Mouse (Mus musculus) CH12.LX (cell line): Measurements from ENCODE around the gene Pmch.

Experiments used
- CHD2 ChIP-seq: IDR thresholded peaks from 2 replicates; pipeline ENCODE4 v1.6.1; 2011; ENCODE audit warnings: low read length, improper control_type of control experiment
- CTCF ChIP-seq, 2 experiments: IDR thresholded peaks in 1 of 2; conservative IDR thresholded peaks in 1 of 2; 2 replicates each; pipeline ENCODE4 v1.5.1; 2011 to 2012; ENCODE audit warnings: low read depth in 2 of 2, low read length in 2 of 2, improper control_type of control experiment in 1 of 2, inconsistent platforms in 1 of 2, mild to moderate bottlenecking in 1 of 2, moderate library complexity in 1 of 2
- GABPA ChIP-seq: IDR thresholded peaks from 2 replicates; pipeline ENCODE4 v1.6.1; 2012; ENCODE audit warnings: low read depth, low read length, improper control_type of control experiment, inconsistent platforms; ENCODE audit not compliant: insufficient replicate concordance
- POLR2A ChIP-seq: IDR thresholded peaks from 2 replicates; pipeline ENCODE4 v1.6.1; 2011; ENCODE audit warnings: low read depth, mild to moderate bottlenecking, improper control_type of control experiment, low read length
- TBP ChIP-seq: conservative IDR thresholded peaks from 2 replicates; pipeline ENCODE4 v1.6.1; 2011; ENCODE audit warnings: low read depth, low read length, improper control_type of control experiment
- USF2 ChIP-seq: conservative IDR thresholded peaks from 2 replicates; pipeline ENCODE4 v1.6.1; 2011; ENCODE audit warnings: low read depth, low read length, improper control_type of control experiment
- ZC3H11A ChIP-seq: IDR thresholded peaks from 2 replicates; pipeline ENCODE4 v1.6.1; 2012; ENCODE audit warnings: low read depth, mild to moderate bottlenecking, inconsistent platforms, low read length, improper control_type of control experiment
- ZNF384 ChIP-seq: IDR thresholded peaks from 2 replicates; pipeline ENCODE4 v1.6.1; 2012; ENCODE audit warnings: low read depth, low read length, improper control_type of control experiment, inconsistent platforms

DNA sequence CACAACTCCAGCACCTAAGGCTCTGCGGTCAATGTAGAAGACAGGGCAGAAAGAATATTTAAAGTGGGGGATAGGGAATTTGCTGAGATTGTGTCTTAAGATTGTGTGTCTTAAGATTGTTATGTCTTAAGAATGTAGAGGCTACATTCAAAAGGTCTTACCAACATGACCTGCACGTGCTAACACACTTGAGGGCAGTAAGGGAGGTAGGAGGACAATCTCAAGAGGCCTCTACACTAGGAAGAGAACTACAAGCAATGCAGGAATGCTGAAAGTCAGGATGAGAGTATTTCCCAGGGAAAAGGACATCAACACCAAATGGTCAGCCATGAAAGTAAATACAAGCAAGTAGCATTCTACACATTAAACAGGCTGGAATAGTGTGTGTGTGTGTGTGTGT, 15.3 kb downstream of the Pmch start:
- TF ChIP-seq POLR2A (no peak), USF2 (no peak), CTCF (conservative IDR thresholded peaks at IDR 0.05 in 1 of 2, IDR thresholded peaks at IDR 0.05 in 1 of 2; ENCODE audit: low read depth in 2 of 2, low read length in 2 of 2) (no peak), CHD2 (no peak), ZNF384 (no peak), ZC3H11A (no peak), TBP (no peak), GABPA (no peak)
